Mouse (Mus musculus) thymus, postnatal 4 days (tissue): Measurements from ENCODE around the gene Luc7l3.
A peak's percentile ranks its signal among the peaks of the same experiment; 100 is the strongest.

Experiments
- DNase-seq: peaks from one replicate; pipeline ENCODE4 v3.0.0; 2021

The Luc7l3 gene

DNA sequence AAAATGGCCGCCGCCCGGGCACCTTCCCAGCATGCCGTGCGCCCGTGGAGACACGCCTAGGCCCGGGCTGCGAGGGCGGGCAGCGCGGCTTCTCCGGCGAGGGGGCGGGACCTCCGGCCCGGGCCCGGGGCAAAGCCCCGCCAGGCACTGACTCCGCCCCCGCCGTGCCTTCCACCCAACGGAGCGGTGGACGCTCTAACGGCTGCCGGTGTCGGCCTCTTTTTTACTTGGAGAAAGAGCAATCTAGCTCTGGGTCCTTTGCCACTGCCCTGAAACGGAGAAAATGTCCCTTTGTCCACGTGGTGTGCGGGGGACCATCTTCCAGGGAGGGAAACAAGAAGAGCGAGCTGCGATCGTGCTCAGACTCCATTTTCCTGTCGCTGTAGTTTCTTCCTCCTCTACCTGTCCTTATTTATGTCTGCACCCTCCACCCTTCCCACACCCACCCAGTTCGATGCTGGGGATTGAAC lies at the start of gene Luc7l3:
Gene Luc7l3, minus strand, starts transcription at position 58 of the 470 bp plus-strand sequence.
- DNase-seq, result peak; percentile 97

DNA sequence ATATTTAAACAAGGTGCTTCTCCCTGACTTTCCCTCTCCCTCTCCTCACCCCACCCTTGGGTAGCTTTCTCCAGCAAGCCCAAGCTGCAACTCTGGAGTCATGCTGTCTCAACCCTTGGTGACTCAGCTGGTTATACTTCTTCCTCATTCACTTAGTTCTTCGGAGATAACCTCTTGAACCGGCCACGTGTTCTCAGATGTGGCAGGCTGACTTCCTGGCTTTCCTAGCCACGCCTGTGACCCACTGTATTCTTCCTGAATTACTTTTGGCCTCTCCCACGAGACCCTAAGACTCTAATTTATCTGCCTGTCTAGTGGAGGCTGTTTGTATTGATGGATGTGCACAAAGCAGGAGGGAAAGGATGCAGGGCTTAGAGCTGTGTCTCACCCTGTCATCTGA lies 49.0 kb upstream of the Luc7l3 start:
- peak; percentile 35 for DNase-seq

DNA sequence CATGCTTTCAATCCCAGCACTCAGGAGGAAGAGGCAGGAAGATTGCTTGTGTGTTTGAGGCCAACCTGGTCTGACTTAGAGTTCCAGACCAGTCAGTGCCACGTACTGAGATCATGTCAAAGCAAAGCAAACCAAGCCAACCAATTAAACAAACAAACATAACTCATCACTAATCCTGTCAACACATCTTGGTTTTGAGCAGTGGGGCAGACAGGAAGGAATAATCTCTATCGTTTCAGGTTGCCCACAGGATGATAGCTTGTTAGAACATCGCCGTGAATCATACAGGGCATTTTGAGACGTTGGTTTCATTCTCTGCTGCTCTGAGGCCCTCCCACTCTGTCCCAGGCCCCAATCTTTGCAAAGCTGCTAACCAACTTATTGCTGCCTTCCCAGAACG lies 48.2 kb upstream of the Luc7l3 start:
- DNase-seq, result no peak

DNA sequence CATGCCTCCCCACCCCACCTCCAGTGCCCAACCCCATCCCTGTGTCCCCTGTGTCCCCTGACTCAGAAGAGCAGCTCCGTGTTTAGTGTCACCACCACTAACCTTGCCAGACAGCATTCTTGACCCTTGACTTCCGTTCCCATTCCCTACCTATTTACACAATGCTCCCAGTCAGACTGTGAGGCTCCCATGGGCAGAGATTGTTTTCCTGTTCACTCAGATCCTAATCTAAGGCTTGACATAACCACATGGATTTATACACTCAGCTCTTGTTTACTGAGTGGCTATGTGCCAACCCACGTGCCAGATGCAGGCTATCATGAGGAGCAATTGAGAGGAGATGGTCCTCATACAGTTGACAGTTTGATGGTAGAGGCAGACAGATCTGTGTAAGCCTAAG lies 43.6 kb upstream of the Luc7l3 start:
- DNase-seq, result no peak

DNA sequence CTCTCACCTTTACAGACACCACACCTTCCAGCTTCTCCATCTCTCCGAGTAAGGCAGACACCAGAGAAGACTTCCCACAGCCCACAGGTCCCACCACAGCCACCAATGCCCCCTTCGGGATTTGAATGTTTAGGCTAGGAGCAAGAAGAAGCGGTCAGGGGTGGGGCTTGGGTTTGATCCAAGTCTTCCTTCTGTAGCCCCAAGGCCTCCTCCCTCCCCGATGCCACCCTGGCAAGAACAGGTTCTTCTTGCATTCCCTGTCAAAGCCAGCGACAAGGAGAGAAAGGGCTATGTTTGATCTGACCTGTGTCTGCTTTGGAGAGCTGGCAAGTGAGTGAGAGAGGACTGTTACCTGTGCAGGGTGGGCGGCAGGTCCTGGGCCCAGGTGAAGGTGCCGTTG lies 41.9 kb upstream of the Luc7l3 start:
- no peak for DNase-seq

DNA sequence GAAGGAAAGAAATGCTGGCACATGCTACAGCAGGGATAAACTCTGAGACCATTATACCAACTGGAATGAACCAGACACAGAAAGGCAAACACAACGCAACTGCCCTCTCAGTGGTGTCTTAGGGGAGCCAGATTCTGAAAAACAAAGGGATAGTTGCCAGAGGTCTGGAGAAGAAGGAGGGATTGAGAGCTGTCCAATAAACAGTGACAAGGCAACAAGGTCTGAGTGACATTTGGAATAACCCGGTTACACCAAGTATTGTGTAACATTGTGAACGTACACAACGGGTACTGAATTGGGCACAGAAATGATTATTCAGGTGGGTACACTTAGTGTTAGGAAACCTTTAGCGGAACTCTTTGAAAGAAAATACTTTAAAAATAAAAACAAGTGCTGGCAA lies 40.3 kb upstream of the Luc7l3 start:
- no peak for DNase-seq

DNA sequence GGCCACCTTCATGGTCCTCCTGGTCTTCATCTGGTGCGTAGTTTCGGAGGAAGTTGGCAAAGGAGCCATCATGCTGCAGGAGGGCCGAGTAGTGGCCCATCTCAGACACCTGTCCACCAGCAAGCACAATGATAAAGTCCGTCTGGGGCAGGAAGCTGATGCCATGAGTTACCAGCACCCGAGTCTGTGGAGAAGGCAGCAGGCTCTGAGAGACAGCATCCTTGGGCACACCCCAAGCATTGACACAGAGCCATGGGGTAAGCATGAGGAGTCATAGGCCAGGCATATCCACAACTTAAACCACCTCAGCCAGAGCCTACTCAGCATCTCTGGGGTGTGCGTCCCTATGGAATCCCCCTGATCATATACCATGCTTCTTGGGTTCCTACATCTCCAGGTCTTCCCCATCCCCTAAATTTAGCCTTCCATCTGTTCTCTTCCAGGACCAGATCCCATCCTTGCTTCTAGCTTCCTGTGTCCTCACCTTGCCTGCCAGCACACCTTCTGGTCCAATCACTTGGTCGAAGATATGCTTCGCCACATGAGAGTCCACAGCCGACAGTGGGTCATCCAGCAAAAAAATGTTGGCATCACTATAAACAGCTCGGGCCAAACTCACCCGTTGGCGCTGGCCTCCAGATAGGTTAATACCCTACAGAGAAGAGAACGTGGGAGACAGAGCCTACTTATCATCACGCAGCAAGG lies 39.5 kb upstream of the Luc7l3 start:
- no peak for DNase-seq

DNA sequence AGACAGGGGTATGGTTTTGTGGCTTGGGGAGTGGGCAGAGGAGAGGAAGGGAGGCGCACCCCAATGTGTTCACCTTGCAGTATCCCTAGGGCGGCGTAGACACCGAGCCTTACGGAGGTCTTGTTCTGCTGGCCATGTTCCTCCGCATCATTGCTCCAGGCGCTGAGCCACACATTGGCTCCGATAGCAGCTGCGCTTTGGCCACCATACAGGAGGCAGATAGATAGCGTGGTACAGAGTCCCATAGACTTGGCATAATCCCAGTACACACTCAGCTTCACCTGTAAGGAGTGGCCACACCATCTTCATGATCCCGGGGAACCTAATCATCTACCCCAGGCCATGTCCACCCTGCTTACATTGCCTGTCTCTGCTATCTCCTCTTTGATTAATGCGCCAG lies 37.4 kb upstream of the Luc7l3 start:
- no peak for DNase-seq

DNA sequence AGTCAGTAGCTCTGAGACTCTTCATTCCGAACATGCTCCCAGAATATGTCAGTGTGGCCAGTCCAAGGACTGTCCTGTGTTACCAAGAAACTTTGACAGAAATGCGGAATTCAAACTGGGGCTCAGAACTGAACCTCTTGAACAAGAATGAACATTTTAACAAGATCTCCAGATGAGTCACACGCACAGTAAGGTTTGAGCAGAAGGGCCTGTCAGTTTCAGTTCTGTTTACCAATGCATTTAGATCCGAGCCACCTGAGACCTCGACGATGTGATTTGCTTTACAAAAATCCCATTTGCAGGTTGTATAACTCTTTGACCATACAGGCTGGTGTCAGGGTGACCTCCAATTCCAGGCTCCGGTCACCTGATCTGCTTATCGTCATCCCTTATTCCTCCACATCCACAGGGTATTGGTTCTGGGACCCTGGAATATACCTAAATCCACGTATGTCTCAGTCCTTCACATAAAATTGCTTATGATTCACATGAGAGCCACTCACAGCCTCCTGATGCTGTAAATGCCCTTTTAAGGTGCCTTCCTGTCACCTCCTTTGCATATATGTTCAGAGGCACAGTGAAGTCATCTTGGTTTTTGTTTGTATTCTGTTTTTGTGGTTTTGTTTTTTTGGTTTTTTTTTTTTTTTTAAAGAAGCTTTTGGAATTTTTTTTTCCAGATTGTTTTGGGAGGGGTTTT lies 33.9 kb upstream of the Luc7l3 start:
- DNase-seq, result no peak

DNA sequence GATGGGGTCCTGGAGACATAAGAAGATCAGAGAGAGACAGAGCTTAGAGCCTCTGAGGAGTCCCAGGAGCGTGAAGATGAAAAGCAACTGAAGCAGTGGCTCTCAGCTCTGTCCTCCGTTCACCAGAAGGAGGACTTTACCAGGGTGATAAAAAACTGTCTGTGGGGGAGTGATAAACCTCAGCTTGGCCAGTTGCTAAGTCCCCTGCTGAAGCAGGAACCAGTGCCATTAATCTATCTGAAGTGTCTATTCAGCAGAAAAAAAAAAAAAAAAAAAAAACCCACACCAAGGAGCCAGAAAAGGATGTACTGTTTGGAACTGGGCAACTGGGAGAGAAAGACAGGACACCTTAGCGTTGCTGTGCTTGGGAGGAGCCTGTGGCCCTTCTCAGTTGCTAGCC lies 29.3 kb upstream of the Luc7l3 start:
- no peak for DNase-seq

DNA sequence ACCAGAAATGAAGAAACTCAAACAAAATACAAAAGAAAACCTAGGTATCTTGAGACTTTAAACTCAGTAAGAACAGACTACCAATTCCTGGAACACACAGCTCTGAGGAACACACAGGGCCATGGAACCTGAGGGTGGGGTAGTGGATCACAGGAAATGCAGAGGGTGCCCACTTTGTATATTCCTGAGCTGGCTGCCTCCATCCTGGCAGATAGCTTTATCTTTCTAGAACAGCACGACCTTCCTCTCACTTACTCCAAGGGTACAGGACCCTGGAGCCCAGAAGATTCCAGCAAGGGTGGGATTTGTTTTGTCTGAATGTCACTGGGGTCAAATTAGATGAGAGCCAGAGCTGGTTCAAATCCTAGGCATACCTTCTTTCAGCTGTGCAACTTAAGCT lies 28.5 kb upstream of the Luc7l3 start:
- DNase-seq, result no peak

DNA sequence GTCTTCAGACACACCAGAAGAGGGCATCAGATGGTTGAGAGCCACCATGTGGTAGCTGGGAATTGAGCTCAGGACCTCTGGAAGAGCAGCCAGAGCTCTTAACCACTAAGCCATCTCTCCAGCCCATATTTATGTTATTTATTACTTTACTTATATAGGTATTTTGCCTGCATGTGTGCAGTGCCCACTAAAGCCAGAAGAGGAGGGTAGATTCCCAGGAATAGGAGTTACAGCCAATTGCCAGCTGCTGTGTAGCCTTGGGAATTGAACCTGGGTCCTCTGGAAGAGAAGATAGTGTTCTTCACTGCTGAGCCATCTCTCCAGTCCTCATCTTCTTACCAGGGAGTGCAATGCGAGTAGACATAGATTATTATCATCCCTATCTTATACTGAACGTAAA lies 28.1 kb upstream of the Luc7l3 start:
- DNase-seq, result no peak

DNA sequence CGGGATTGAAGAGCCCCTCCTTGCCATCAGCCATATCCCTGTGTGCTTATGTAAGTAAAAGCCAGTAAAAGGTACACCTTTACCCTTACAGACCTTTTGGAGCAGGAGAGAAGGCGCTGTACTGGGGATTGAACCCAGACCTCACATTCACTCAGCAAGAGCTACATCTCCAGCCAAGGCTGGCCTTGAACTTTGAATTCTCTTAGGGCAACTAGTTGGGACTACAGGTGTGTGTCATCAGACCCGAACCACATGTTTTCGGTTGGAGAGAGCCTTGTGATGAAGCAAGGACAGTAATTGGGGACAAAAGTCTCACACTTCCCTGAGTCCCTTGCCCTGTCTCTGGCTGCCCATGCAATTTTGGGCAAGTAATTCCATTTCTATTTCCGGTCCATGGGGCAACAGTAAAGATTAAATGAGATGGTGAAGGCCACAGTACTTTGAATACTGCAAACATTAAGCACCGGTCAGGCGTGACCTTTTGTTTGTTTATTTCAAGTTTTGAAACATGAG lies 25.3 kb upstream of the Luc7l3 start:
- DNase-seq, result no peak

DNA sequence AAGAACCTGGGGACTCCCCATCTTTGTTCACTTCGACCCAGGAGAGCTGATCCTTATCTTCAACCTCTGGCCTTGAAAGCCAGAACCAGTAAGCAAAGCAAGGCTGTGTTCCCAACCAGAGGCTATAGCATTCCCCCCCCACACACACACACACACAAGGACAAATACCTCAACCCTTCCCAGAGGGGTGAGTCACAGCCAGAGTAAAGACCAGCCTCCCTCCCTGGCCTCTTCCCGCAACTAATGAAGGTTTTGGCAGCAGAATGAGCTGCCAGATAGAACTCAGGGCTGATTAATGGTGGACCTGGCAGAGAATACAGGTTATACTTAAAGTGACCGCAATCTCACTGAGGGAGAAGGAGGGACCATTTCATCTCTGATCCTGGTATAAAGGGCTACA lies 24.8 kb upstream of the Luc7l3 start:
- DNase-seq, result no peak

DNA sequence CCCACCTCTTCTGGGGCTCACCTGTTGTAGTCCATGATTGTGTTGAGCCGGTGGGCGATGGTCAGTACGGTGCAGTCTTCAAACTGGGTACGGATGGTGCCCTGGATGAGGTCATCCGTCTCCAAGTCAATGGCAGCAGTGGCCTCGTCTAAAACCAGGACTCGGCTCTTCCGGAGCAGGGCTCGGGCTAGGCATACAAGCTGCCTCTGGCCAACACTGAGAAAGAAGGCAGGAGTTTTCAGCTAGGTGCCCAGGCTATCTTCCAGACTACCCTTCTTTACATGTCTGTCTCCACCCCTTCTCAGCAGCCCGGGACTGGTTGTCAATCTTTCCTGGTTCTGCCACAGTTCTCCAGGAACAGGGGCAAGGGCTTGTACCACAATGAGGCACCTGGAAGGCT lies 24.1 kb upstream of the Luc7l3 start:
- DNase-seq, result no peak

DNA sequence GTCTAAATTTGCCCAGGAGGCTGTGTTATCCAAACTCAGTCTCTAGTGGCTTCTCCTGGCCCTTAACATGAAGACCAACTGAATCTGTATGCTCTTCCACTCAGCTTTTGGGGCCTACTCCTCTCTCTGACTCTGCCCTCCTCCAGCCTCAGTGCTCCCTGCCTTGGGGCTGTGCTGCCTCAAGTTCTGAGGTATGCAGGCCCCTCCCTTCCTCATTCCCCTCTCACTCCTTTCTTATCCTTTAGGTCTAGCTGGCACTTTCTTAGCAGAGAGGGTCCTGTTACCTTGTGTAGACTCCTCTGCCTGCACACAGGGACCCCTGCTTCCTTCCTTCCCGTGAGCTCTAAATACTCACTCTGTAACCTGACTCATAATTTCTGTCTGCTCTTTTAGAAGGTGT lies 22.7 kb upstream of the Luc7l3 start:
- peak; percentile 47 for DNase-seq

DNA sequence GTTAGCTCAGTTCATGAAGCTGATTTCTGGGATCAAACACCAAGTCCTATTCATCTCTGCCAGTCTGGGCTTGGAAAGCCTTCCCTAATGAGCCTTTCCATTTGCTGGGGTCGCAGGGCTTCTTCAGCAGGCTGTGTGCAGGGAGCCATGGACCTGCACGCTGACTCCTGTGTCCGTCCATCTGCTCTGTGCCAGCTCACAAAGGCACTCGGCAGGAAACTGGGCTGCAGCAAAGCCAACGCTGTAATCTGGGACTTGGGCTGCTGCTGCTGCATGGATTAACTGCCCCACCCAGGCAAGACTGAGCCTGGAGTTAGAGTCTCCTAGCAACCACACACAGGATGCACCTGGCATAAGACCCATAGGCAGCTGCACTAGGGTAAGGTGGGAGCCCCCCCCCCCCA lies 22.2 kb upstream of the Luc7l3 start:
- DNase-seq, result peak; percentile 48

DNA sequence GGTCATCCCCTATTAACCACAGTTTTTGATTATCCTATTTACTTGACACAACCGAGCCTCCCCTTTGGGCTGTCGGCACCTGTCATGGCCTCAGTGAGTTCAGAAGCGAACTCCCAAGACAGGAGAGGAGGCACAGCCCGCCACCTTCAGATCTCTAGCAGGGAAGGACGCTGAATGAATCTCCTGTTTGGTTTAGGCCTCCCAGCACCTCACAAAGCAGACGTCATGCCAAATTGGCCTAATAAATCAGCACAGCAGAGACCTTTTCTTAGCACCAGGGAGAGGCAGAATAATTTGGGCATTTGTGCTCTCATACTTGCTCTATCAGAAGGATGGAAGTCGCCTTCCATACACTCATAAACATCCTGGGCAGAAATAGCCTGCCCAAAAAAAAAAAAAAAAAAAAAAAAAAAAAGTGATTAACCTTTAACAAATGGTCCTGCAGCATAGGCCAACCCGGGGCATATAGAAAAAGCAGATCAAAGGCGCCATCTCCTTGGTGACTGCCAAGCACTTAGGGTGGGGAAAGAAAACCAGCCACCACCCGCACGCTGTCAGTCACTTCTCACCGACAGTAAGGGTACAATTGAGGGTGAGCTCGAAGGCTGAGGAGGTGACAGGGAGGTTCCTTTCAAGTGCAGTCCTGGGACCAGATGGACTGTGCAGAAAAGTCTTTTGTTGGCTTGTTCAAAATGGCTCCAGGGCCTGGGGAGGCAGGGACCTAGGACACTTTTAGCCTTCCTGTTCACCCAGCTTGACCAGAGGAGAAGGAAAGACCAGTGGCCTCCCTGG lies 20.5 kb upstream of the Luc7l3 start:
- DNase-seq, result no peak

DNA sequence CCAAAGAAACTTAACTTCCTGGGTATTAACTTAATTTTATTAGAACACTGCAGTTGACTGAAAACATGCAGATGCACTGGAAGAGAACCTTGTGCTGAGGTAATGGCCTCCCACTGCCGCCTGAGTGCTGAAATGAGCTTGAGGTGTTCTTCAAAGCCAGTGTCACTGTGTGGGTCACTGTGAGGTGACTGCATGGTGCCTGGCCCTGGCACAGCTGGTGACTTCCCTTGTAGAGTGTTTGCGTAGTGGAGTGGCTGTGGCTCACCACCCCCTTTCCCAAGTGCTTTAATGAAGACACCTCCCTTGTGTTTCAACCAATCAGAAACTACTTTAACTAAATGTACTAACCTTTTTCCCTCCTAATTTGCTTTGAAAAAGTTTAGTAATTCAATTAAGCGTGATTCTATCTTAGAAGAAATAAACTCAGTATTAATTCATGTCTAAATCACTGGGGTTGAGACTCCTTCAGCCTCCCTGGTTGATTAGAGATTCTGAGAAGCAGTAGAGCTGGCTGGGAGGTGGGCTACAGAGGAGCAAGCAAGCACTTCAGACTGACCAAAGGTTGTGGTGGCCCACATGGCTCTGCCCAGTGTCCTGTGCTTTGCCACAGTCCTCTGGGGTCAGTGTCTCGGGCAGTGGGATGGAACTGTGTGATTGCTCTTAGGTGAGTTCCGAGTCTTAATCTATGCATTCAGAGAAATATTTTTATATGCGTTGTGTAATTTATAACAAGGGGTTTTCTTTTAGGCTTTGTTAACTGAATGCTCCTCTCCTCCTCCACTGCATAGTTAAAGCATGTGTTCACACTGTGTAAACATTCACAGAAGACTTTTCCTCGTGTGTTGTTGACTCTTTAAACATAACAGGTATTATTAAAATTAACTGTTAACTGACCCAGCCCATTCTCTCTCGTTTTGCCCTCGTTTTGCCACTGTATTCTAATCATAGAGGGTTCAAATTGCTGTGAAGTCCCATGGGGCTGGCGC lies 19.5 kb upstream of the Luc7l3 start:
- no peak for DNase-seq

DNA sequence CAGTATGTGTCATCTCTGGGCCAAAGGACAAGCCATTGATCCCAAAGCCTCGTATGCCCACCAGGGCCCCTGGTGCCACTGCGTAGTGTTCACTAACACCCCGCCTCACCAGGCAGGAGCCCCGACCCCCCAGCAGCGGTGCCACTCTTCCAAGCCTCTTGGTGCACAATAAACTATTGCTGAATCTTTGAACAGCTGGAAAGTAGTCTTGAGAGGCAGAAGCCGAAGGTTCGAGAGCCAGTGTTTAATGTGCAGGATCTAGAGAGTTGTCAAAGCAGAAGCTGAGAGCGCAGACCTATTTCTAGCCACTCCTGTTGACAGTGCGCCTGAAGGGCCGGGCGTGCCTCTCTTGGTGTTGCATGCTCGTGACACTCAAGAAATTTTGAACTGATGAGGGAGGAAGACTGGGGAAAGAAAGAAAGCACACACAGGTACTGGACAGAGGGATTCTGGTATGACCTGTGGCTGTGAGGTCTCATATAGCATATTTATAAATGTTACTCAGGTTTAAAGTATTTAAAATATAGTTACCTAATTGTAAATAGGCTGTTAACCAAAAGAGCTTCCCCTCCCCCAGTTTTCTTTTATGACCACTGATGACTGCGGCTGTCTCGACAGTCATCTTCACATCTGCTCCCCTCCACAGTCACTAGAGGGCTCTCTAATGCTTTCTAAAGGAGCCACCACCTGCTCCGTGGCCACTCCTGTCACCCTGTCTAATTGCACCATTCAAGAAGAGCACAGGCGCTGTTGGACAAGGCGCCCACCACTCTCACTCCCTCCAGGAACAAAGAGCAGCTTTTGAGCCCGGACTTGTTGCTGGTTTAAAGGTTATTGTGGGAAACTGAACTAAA lies 18.2 kb upstream of the Luc7l3 start:
- DNase-seq, result peak; percentile 61

DNA sequence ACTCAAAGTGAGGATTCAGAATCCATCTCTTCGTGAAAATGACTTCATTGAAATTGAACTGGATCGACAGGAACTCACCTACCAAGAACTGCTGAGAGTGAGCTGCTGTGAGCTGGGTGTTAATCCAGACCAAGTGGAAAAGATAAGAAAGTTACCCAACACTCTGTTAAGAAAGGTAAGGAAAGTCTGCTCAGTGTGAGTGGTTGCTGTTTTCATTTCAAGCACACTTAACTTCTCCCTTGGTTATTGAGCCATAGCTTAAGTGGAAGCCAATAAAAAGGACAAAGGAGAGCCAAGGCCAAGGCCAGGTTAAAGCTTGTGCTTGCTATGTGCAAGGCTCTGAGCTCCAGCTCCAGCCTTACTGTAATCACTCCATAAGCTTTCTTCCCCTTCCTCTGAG lies 16.6 kb upstream of the Luc7l3 start:
- DNase-seq, result no peak
